Mouse (Mus musculus) cerebellum, adult 2 months (tissue): ENCODE measurements at regions not wholly inside any gene's neighbourhood (a gene's known extent, or its start where the extent isn't known, plus 50 kb on each side); places are given as distances from the start of the nearest gene placed in this dataset.

Experiments used
- CTCF ChIP-seq: fragments of 200-500 bp; IDR thresholded peaks from 2 replicates; pipeline ENCODE4 v1.5.1; 2011; ENCODE audit warnings: low read depth, mild to moderate bottlenecking, control low read depth, low read length, moderate library complexity, borderline replicate concordance; ENCODE audit not compliant: insufficient read depth
- POLR2A ChIP-seq: fragments of 200-500 bp; IDR thresholded peaks from 2 replicates; pipeline ENCODE4 v1.6.1; 2011; ENCODE audit warnings: low read length, control low read depth, borderline replicate concordance; ENCODE audit not compliant: insufficient read depth

GRCm38 (mm10) chr7:36605026-36605698 is 92.8 kb upstream of the Tshz3 start:
- no peak for TF ChIP-seq CTCF
- TF ChIP-seq POLR2A, result no peak
